Mouse (Mus musculus) erythroblast, embryonic 14.5 days (primary cell): Measurements from ENCODE around the gene Klrb1f. TPM values are rescaled to one million over a fixed set of nuclear protein-coding genes. Genes with fewer than 3 reads are reported as not detected.

ENCODE experiments used
- H3K27me3 ChIP-seq: 2 replicates; pipeline ENCODE4 v1.6.1; 2012; ENCODE audit warnings: inconsistent platforms; ENCODE audit not compliant: control insufficient read depth
- H3K36me3 ChIP-seq: 2 replicates; pipeline ENCODE4 v1.6.1; 2012; ENCODE audit warnings: mild to moderate bottlenecking, inconsistent platforms; ENCODE audit not compliant: control insufficient read depth
- H3K4me1 ChIP-seq: 2 replicates; pipeline ENCODE4 v1.6.1; 2012; ENCODE audit warnings: inconsistent platforms; ENCODE audit not compliant: control insufficient read depth
- H3K4me3 ChIP-seq: replicated peaks from 2 replicates; pipeline ENCODE3; 2012; ENCODE audit warnings: moderate library complexity, mild to moderate bottlenecking, inconsistent platforms
- H3K9me3 ChIP-seq: 2 replicates; pipeline ENCODE4 v1.6.1; 2012; ENCODE audit warnings: low read length, inconsistent platforms, mixed read lengths; ENCODE audit not compliant: control insufficient read depth
- GATA1 ChIP-seq: IDR thresholded peaks from 2 replicates; pipeline ENCODE4 v1.6.1; 2012; ENCODE audit warnings: low read length, inconsistent platforms, mixed read lengths
- TAL1 ChIP-seq: IDR thresholded peaks from 3 replicates; pipeline ENCODE4 v1.6.1; 2012; ENCODE audit warnings: low read length, inconsistent platforms, mixed read lengths
- polyA plus RNA-seq: library from polyadenylated mRNA; stranded (reverse); fragments of >175 nt; gene quantifications from 2 replicates; pipeline ENCODE4 v1.2.3, GENCODE M21; 2012

Klrb1f gene
- polyA plus RNA-seq, 1 experiment = not detected

GRCm38 (mm10) chr6:129101604-129102003 lies 55.9 kb downstream of the Klrb1f start:
- no peaks in the 10 kb centered on the region for H3K4me1 ChIP-seq
- TF ChIP-seq GATA1 (no peak), TAL1 (no peak)
- no peaks in the 10 kb centered on the region for H3K9me3 ChIP-seq
- no peak overlapping the region for H3K4me3 ChIP-seq
- no peaks in the 10 kb centered on the region for H3K27me3 ChIP-seq
- H3K36me3 ChIP-seq = no peaks in the 10 kb centered on the region

GRCm38 (mm10) chr6:129102858-129103555 lies 57.3 kb downstream of the Klrb1f start:
- TF ChIP-seq GATA1 (no peak), TAL1 (no peak)
- Histone ChIP-seq H3K4me1 (no peaks in the 10 kb centered on the region), H3K9me3 (no peaks in the 10 kb centered on the region), H3K4me3 (no peak overlapping the region), H3K27me3 (no peaks in the 10 kb centered on the region), H3K36me3 (no peaks in the 10 kb centered on the region)

Other genes with a start within 250 kb of the Klrb1f start
- gene Gm44511, start 219.6 kb upstream of the Klrb1f start, polyA plus RNA-seq = not detected in 2 replicates
- 0.02 TPM in 1 of 2 replicates, not detected in the other for gene Klrb1b, start 219.6 kb upstream of the Klrb1f start, polyA plus RNA-seq
- not detected in 2 replicates for gene Clec2i, start 158.3 kb upstream of the Klrb1f start, polyA plus RNA-seq
- gene BC035044, start 154.8 kb upstream of the Klrb1f start, polyA plus RNA-seq = not detected in 2 replicates
- not detected in 2 replicates for gene Clec2g, start 111.5 kb upstream of the Klrb1f start, polyA plus RNA-seq
- gene Clec2e, start 55.0 kb downstream of the Klrb1f start, polyA plus RNA-seq = not detected in 2 replicates
- not detected in 2 replicates for gene Clec2d, start 134.7 kb downstream of the Klrb1f start, polyA plus RNA-seq
- 0.02 and 0.04 TPM in 2 replicates for gene Cd69, start 229.5 kb downstream of the Klrb1f start, polyA plus RNA-seq